Mouse (Mus musculus) bone marrow macrophage, adult 2 months (primary cell): ENCODE data around the gene Clk2. TPM values are rescaled to one million over a fixed set of nuclear protein-coding genes. Genes with fewer than 3 reads are reported as not detected.
"Not testable (repeated sequence)": the region's sequence is repeated elsewhere in the genome, so short reads cannot be mapped to it uniquely, and the experiment has no call there.

ENCODE experiments used
- H3K27ac ChIP-seq: 2 replicates; pipeline ENCODE4 v1.5.1; 2012; ENCODE audit warnings: low read depth, low read length; ENCODE audit not compliant: insufficient read depth
- H3K4me1 ChIP-seq: 2 replicates; pipeline ENCODE4 v1.6.1; 2012; ENCODE audit warnings: low read length; ENCODE audit not compliant: control insufficient read depth, insufficient read depth
- H3K4me3 ChIP-seq: 2 replicates; pipeline ENCODE4 v1.5.1; 2012; ENCODE audit warnings: mild to moderate bottlenecking, low read length, moderate library complexity; ENCODE audit not compliant: insufficient read depth
- CTCF ChIP-seq: IDR thresholded peaks from 2 replicates; pipeline ENCODE4 v1.5.1; 2012; ENCODE audit warnings: low read depth, mild to moderate bottlenecking, low read length, moderate library complexity
- POLR2A ChIP-seq: IDR thresholded peaks from 2 replicates; pipeline ENCODE4 v1.6.1; 2012; ENCODE audit warnings: mild to moderate bottlenecking, low read depth, low read length, borderline replicate concordance
- polyA plus RNA-seq: library from polyadenylated mRNA; stranded (reverse); fragments of >200 nt; gene quantifications from 2 replicates; pipeline ENCODE4 v1.2.4, GENCODE M21; 2012; ENCODE audit not compliant: missing spikeins, insufficient read depth, insufficient read length

Gene Clk2
- polyA plus RNA-seq, 1 experiment: 52.5 TPM

- no peak overlapping the region for H3K27ac ChIP-seq
- peaks cover 15% of the 10 kb centered on the region for H3K4me1 ChIP-seq
- TF ChIP-seq CTCF (no peak), POLR2A (no peak)
- peak overlapping the region; percentile 67 for H3K4me3 ChIP-seq
These were observed 5.4 kb upstream of the Clk2 start for GRCm38 (mm10) chr3:89159211-89159610.

- Histone ChIP-seq H3K4me1 (peaks cover 15% of the 10 kb centered on the region), H3K4me3 (peak within 1 kb of the TSS; percentile 67), H3K27ac (no peak within 1 kb of the TSS)
- TF ChIP-seq POLR2A (no peak), CTCF (no peak)
These were observed 4.8 kb upstream of the Clk2 start, which contains the start of gene Hcn3 for GRCm38 (mm10) chr3:89159616-89160344. Hcn3 (minus strand) TSS chr3:89160196.

GRCm38 (mm10) chr3:89161207-89161606, 3.4 kb upstream of the Clk2 start:
- not testable (repeated sequence) for H3K27ac ChIP-seq, H3K4me3 ChIP-seq
- peaks cover 20% of the 10 kb centered on the region for H3K4me1 ChIP-seq

- Histone ChIP-seq H3K4me3 (no peak overlapping the region), H3K4me1 (peaks cover 22% of the 10 kb centered on the region), H3K27ac (no peak overlapping the region)
- TF ChIP-seq CTCF (no peak), POLR2A (no peak)
These were observed 2.8 kb upstream of the Clk2 start for GRCm38 (mm10) chr3:89161786-89162185.

- Histone ChIP-seq H3K27ac (peak overlapping the region; percentile 49), H3K4me3 (no peak overlapping the region), H3K4me1 (peaks cover 20% of the 10 kb centered on the region)
- TF ChIP-seq CTCF (no peak), POLR2A (no peak)
These were observed 1.5 kb upstream of the Clk2 start for GRCm38 (mm10) chr3:89163123-89163522.

- peak overlapping the region; percentile 83 for H3K27ac ChIP-seq
These were observed 851 bp upstream of the Clk2 start for GRCm38 (mm10) chr3:89163643-89164245.

GRCm38 (mm10) chr3:89165268-89165870, 774 bp downstream of the Clk2 start:
- Histone ChIP-seq H3K4me1 (peaks cover 16% of the 10 kb centered on the region), H3K27ac (peak overlapping the region; percentile 71), H3K4me3 (peak overlapping the region; percentile 92)
- TF ChIP-seq CTCF (no peak), POLR2A (no peak)

More at GRCm38 (mm10) chr3:89163643-89164245, 851 bp upstream of the Clk2 start:
- Histone ChIP-seq H3K4me1 (peaks cover 20% of the 10 kb centered on the region), H3K4me3 (peak overlapping the region; percentile 92)
- no peak for TF ChIP-seq POLR2A
- no peak for TF ChIP-seq CTCF

GRCm38 (mm10) chr3:89166945-89167344, 2.4 kb downstream of the Clk2 start:
- no peak overlapping the region for H3K27ac ChIP-seq
- H3K4me3 ChIP-seq: no peak overlapping the region
- TF ChIP-seq CTCF: no peak
- H3K4me1 ChIP-seq: peaks cover 16% of the 10 kb centered on the region

- H3K27ac ChIP-seq: no peak overlapping the region
- TF ChIP-seq POLR2A (no peak), CTCF (no peak)
These were observed 10.2 kb downstream of the Clk2 start for GRCm38 (mm10) chr3:89174844-89175243.

GRCm38 (mm10) chr3:89175544-89175943, 10.9 kb downstream of the Clk2 start:
- Histone ChIP-seq H3K4me1 (peaks cover 7% of the 10 kb centered on the region), H3K27ac (no peak overlapping the region), H3K4me3 (no peak overlapping the region)
- TF ChIP-seq CTCF (no peak), POLR2A (no peak)

More at GRCm38 (mm10) chr3:89174844-89175243, 10.2 kb downstream of the Clk2 start:
- H3K4me3 ChIP-seq: no peak overlapping the region
- peaks cover 7% of the 10 kb centered on the region for H3K4me1 ChIP-seq
